Mouse (Mus musculus) MEL (cell line): ENCODE results near the gene Cerk. TPM values are rescaled to one million over a fixed set of nuclear protein-coding genes. Genes with fewer than 3 reads are reported as not detected.

Source experiments
- DNase-seq: peaks from one replicate; pipeline ENCODE4 v3.0.0; 2011; ENCODE audit warnings: low read depth, low spot score
- H3K27ac ChIP-seq: 2 replicates; pipeline ENCODE4 v1.5.1; 2012; ENCODE audit warnings: low read depth, mild to moderate bottlenecking, control low read depth, low read length, moderate library complexity; ENCODE audit not compliant: control insufficient read depth
- H3K27me3 ChIP-seq, 2 experiments: fragments of 150-350 bp in 1 of 2; sonication (generic) in 1 of 2; 2 replicates each; pipeline ENCODE4 v1.6.1; 2012; ENCODE audit warnings: low read length in 2 of 2, mild to moderate bottlenecking in 2 of 2, improper control_type of control experiment in 1 of 2, moderate library complexity in 1 of 2; ENCODE audit not compliant: insufficient read depth in 2 of 2, control insufficient read depth in 1 of 2
- H3K36me3 ChIP-seq, 2 experiments: 2 replicates each; pipeline ENCODE4 v1.6.1; 2012 to 2014; ENCODE audit warnings: low read length in 2 of 2, improper control_type of control experiment in 1 of 2, inconsistent platforms in 1 of 2, mild to moderate bottlenecking in 1 of 2; ENCODE audit not compliant: insufficient read depth in 2 of 2, control insufficient read depth in 1 of 2
- H3K4me1 ChIP-seq, 2 experiments: fragments of 150-350 bp in 1 of 2; sonication (generic) in 1 of 2; 2 replicates each; pipeline ENCODE4 v1.6.1; 2012; ENCODE audit warnings: low read length in 2 of 2, improper control_type of control experiment in 1 of 2, mild to moderate bottlenecking in 1 of 2; ENCODE audit not compliant: insufficient read depth in 2 of 2, control insufficient read depth in 1 of 2
- H3K4me3 ChIP-seq, 2 experiments: fragments of 150-350 bp in 1 of 2; sonication (generic) in 1 of 2; 2 replicates each; pipeline ENCODE4 v1.5.1; 2012; ENCODE audit warnings: low read depth in 2 of 2, low read length in 2 of 2, mild to moderate bottlenecking in 2 of 2, moderate library complexity in 2 of 2, control low read depth in 1 of 2, improper control_type of control experiment in 1 of 2; ENCODE audit not compliant: control insufficient read depth in 1 of 2, insufficient read depth in 1 of 2
- H3K79me2 ChIP-seq: 2 replicates; pipeline ENCODE4 v1.6.1; 2012; ENCODE audit warnings: mild to moderate bottlenecking, low read length, moderate library complexity; ENCODE audit not compliant: control insufficient read depth, poor library complexity, insufficient read depth
- H3K9ac ChIP-seq: 2 replicates; pipeline ENCODE4 v1.6.1; 2012; ENCODE audit warnings: low read depth, mild to moderate bottlenecking, control low read depth, low read length, moderate library complexity; ENCODE audit not compliant: control insufficient read depth, poor library complexity, severe bottlenecking
- H3K9me3 ChIP-seq: fragments of 150-350 bp; sonication (generic); replicated peaks from 2 replicates; pipeline ENCODE4 v1.6.1; 2012; ENCODE audit warnings: mild to moderate bottlenecking, low read length, improper control_type of control experiment, moderate library complexity; ENCODE audit not compliant: insufficient read depth
- BHLHE40 ChIP-seq: IDR thresholded peaks from 2 replicates; pipeline ENCODE4 v1.6.1; 2012; ENCODE audit warnings: low read depth, mild to moderate bottlenecking, inconsistent platforms, low read length, improper control_type of control experiment, borderline replicate concordance
- CTCF ChIP-seq, 3 experiments: IDR thresholded peaks in 2 of 3; conservative IDR thresholded peaks in 1 of 3; 2 replicates each; pipeline ENCODE4 v1.5.1; 2011 to 2012; ENCODE audit warnings: low read length in 3 of 3, low read depth in 2 of 3, mild to moderate bottlenecking in 2 of 3, improper control_type of control experiment in 1 of 3, inconsistent platforms in 1 of 3, mixed read lengths in 1 of 3, moderate library complexity in 1 of 3; ENCODE audit not compliant: control insufficient read depth in 1 of 3, insufficient read depth in 1 of 3, poor library complexity in 1 of 3, severe bottlenecking in 1 of 3
- E2F4 ChIP-seq: IDR thresholded peaks from 2 replicates; pipeline ENCODE4 v1.6.1; 2011; ENCODE audit warnings: low read depth, low read length, improper control_type of control experiment, borderline replicate concordance
- ELF1 ChIP-seq: IDR thresholded peaks from 2 replicates; pipeline ENCODE4 v1.6.1; 2014; ENCODE audit warnings: low read depth, mild to moderate bottlenecking, inconsistent platforms, low read length, improper control_type of control experiment, moderate library complexity
- ETS1 ChIP-seq: IDR thresholded peaks from 2 replicates; pipeline ENCODE4 v1.6.1; 2012; ENCODE audit warnings: low read depth, mild to moderate bottlenecking, inconsistent platforms, low read length, improper control_type of control experiment, moderate library complexity
- GABPA ChIP-seq: IDR thresholded peaks from 2 replicates; pipeline ENCODE4 v1.6.1; 2012; ENCODE audit warnings: low read depth, mild to moderate bottlenecking, inconsistent platforms, low read length, improper control_type of control experiment, moderate library complexity
- HCFC1 ChIP-seq: IDR thresholded peaks from 2 replicates; pipeline ENCODE4 v1.6.1; 2012; ENCODE audit warnings: low read depth, mild to moderate bottlenecking, inconsistent platforms, low read length, improper control_type of control experiment, moderate library complexity
- KAT2A ChIP-seq: conservative IDR thresholded peaks from 2 replicates; pipeline ENCODE4 v1.6.1; 2012; ENCODE audit warnings: low read depth, low read length, improper control_type of control experiment, inconsistent platforms
- MAFK ChIP-seq: IDR thresholded peaks from 2 replicates; pipeline ENCODE4 v1.6.1; 2011; ENCODE audit warnings: low read depth, mild to moderate bottlenecking, low read length, improper control_type of control experiment, borderline replicate concordance
- MAZ ChIP-seq: IDR thresholded peaks from 2 replicates; pipeline ENCODE4 v1.6.1; 2012; ENCODE audit warnings: low read depth, mild to moderate bottlenecking, inconsistent platforms, low read length, improper control_type of control experiment
- MYC ChIP-seq: IDR thresholded peaks from 2 replicates; pipeline ENCODE4 v1.6.1; 2011; ENCODE audit warnings: low read depth, mild to moderate bottlenecking, low read length, improper control_type of control experiment, moderate library complexity
- NELFE ChIP-seq: IDR thresholded peaks from 2 replicates; pipeline ENCODE4 v1.6.1; 2011; ENCODE audit warnings: low read depth, low read length, improper control_type of control experiment
- POLR2A ChIP-seq, 2 experiments: IDR thresholded peaks; 2 replicates each; pipeline ENCODE4 v1.6.1; 2011 to 2012; ENCODE audit warnings: low read length in 2 of 2, mild to moderate bottlenecking in 2 of 2, control low read depth in 1 of 2, improper control_type of control experiment in 1 of 2, low read depth in 1 of 2, moderate library complexity in 1 of 2; ENCODE audit not compliant: control insufficient read depth in 1 of 2, insufficient read depth in 1 of 2, poor library complexity in 1 of 2
- POLR2AphosphoS2 ChIP-seq: IDR thresholded peaks from 2 replicates; pipeline ENCODE4 v1.6.1; 2011; ENCODE audit warnings: low read length, improper control_type of control experiment
- RAD21 ChIP-seq: IDR thresholded peaks from 2 replicates; pipeline ENCODE4 v1.6.1; 2011; ENCODE audit warnings: mild to moderate bottlenecking, low read depth, low read length, improper control_type of control experiment
- RCOR1 ChIP-seq: IDR thresholded peaks from 2 replicates; pipeline ENCODE4 v1.6.1; 2012; ENCODE audit warnings: low read depth, mild to moderate bottlenecking, inconsistent platforms, low read length, improper control_type of control experiment
- SIN3A ChIP-seq: IDR thresholded peaks from 2 replicates; pipeline ENCODE4 v1.6.1; 2012; ENCODE audit warnings: low read length, improper control_type of control experiment, inconsistent platforms
- USF1 ChIP-seq: IDR thresholded peaks from 2 replicates; pipeline ENCODE4 v1.6.1; 2014; ENCODE audit warnings: low read depth, mild to moderate bottlenecking, inconsistent platforms, low read length, improper control_type of control experiment, moderate library complexity
- USF2 ChIP-seq, 2 experiments: IDR thresholded peaks; 2 replicates each; pipeline ENCODE4 v1.6.1; 2011 to 2012; ENCODE audit warnings: improper control_type of control experiment in 2 of 2, low read length in 2 of 2, borderline replicate concordance in 1 of 2, inconsistent platforms in 1 of 2, low read depth in 1 of 2, mild to moderate bottlenecking in 1 of 2; ENCODE audit not compliant: insufficient read depth in 1 of 2
- ZKSCAN1 ChIP-seq: IDR thresholded peaks from 2 replicates; pipeline ENCODE4 v1.6.1; 2012; ENCODE audit warnings: low read depth, mild to moderate bottlenecking, inconsistent platforms, low read length, improper control_type of control experiment, moderate library complexity
- ZMIZ1 ChIP-seq: IDR thresholded peaks from 2 replicates; pipeline ENCODE4 v1.6.1; 2012; ENCODE audit warnings: low read depth, mild to moderate bottlenecking, inconsistent platforms, low read length, improper control_type of control experiment, moderate library complexity
- ZNF384 ChIP-seq: IDR thresholded peaks from 2 replicates; pipeline ENCODE4 v1.6.1; 2012; ENCODE audit warnings: low read depth, mild to moderate bottlenecking, inconsistent platforms, low read length, improper control_type of control experiment
- polyA plus RNA-seq, 2 experiments: library from polyadenylated mRNA; stranded (reverse) in 1 of 2; unstranded in 1 of 2; fragments of >175 nt in 1 of 2; fragments of >200 nt in 1 of 2; gene quantifications; 2 replicates each; pipeline versions ENCODE4 v1.2.1 to v1.2.4; 2012; ENCODE audit warnings: low replicate concordance in 2 of 2, low read depth in 1 of 2; ENCODE audit not compliant: insufficient read length in 2 of 2, insufficient read depth in 1 of 2, missing spikeins in 1 of 2
- total RNA-seq: library from RNA; depleted of rRNA; stranded (reverse); fragments of 300-350 nt; gene quantifications from 2 replicates; pipeline ENCODE4 v1.2.3, GENCODE M21; 2012

Gene Cerk
- total and polyA plus RNA-seq, 3 experiments: 4.1 to 9.5 TPM; not detected in 1

DNA sequence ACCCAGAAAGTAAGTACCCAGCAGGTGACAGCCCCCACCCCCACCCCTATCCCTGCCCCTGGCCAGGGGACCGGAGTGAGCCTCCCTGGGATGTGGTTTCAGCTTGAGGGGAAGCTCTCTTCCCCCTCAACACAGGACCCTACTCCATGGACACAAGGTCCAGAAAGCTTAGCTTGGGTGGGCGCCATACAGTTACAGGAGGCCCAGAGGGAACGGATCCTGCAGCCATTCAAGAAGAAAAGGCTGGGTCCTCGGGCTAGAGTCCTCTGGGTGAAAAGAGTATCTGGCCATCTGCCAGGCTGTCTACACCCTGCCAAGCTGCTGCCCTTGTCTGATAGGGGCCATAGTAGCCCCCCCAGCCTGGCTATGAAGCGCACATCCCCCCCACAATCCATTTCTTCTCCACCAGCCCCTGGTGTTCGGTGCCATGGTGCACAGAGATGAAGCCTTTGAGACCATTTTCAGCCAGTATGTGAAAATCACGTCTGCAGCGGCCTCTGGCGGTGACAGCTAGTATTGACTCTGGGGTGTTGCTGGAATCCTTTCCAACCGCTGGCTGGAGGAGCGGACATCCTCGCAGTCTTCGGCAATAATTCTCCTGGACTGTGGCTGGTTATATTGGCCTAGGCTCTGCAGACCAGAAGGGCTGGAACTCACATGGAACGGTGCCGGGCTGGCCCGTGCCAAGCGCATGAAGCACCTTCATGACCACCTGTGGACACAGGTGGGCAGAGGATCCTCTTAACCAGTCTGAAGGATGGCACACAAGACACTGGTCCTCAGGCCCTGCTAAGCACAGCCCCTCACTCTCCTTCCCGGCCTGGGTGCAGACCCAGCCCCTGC is 50.8 kb downstream of the Cerk start (continued):
- TF ChIP-seq ETS1 (no peak), USF2 (IDR thresholded peaks at IDR 0.05; ENCODE audit: borderline replicate concordance in 1 of 2, insufficient read depth in 1 of 2, low read depth in 1 of 2, low read length in 2 of 2) (no peak)

DNA sequence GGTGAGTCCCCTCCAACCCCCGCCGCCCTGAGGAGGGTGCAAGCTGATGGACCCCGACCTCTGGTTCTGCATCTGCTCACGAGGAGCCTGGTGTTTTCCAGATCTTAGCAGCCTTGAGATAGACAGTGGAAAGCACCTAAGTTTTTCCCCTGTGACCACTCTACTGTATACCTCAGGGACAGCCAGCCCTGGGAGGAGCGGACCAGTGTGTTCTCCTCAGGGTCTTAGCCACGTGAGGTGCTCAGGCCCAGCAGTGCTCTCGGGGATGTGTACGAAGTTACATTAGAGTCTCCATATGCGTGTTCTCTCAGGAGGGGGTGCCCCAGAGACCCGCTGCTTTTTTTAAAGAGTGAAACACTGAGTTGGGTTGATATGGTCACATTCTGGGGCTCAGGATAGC is 55.3 kb downstream of the Cerk start:
- Histone ChIP-seq H3K79me2 (no peaks in the 10 kb centered on the region), H3K27ac (no peak overlapping the region), H3K4me3 (no peak overlapping the region), H3K27me3 (no peaks in the 10 kb centered on the region), H3K36me3 (peaks cover 0 to 2% of the 10 kb centered on the region in 2 experiments; a peak in 2 of 4 replicates), H3K9me3 (no peaks in the 10 kb centered on the region), H3K4me1 (no peaks in the 10 kb centered on the region), H3K9ac (no peak overlapping the region)
- DNase-seq: no peak
- TF ChIP-seq MYC: no peak
- TF ChIP-seq BHLHE40: no peak
- TF ChIP-seq ZNF384: no peak
- TF ChIP-seq ZKSCAN1: no peak
- TF ChIP-seq KAT2A: no peak
- TF ChIP-seq SIN3A: no peak
- TF ChIP-seq POLR2A (IDR thresholded peaks at IDR 0.05; ENCODE audit: control insufficient read depth in 1 of 2, insufficient read depth in 1 of 2, low read depth in 1 of 2, low read length in 2 of 2, poor library complexity in 1 of 2): no peak
- TF ChIP-seq MAZ: no peak
- no peak for TF ChIP-seq RCOR1
- no peak for TF ChIP-seq USF1
- no peak for TF ChIP-seq MAFK
- no peak for TF ChIP-seq RAD21
- TF ChIP-seq POLR2AphosphoS2: no peak
- TF ChIP-seq CTCF (IDR thresholded peaks at IDR 0.05 in 2 of 3, conservative IDR thresholded peaks at IDR 0.05 in 1 of 3; ENCODE audit: control insufficient read depth in 1 of 3, insufficient read depth in 1 of 3, low read depth in 2 of 3, low read length in 3 of 3, poor library complexity in 1 of 3, severe bottlenecking in 1 of 3): no peak

DNA sequence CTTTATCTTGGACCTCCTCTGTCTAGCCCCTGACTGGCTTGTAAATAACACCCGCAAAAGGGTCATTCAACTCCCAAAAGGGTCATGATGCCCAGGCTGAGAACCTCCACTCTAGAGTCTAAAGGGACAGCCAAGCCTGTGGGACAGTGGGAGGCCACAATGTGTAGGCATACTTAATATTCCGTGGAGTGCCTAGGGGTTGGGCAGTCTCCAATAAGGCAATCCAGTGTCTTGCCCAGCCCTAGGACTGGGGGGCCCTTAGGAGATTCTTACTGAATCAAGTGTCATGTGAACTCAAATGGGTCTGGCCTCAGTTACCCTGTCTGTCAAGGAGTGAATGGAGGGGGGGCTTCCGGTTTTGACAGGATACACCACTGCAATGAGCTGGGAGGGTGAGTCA is 56.9 kb downstream of the Cerk start:
- TF ChIP-seq NELFE (no peak), ZMIZ1 (no peak), ELF1 (no peak), GABPA (no peak), BHLHE40 (no peak), HCFC1 (no peak), SIN3A (no peak), E2F4 (no peak)
- no peaks in the 10 kb centered on the region for H3K27me3 ChIP-seq
- no peak for DNase-seq
- H3K36me3 ChIP-seq: peaks cover 0 to 2% of the 10 kb centered on the region in 2 experiments; a peak in 2 of 4 replicates
- no peaks in the 10 kb centered on the region for H3K9me3 ChIP-seq
- no peaks in the 10 kb centered on the region for H3K79me2 ChIP-seq
- H3K4me1 ChIP-seq: no peaks in the 10 kb centered on the region
- no peak overlapping the region for H3K9ac ChIP-seq
- no peak overlapping the region for H3K4me3 ChIP-seq
- H3K27ac ChIP-seq: no peak overlapping the region
